Mouse (Mus musculus) layer of hippocampus, adult 6 months (tissue): Measurements from ENCODE around the gene Ube2d1. TPM values are rescaled to one million over a fixed set of nuclear protein-coding genes. Genes with fewer than 3 reads are reported as not detected.

Experiments
- long read RNA-seq, 2 experiments: library from polyadenylated mRNA; unstranded; transcript quantifications; one replicate each; pipeline ENCODE4 v2.0.0; 2019 to 2020
- polyA plus RNA-seq: library from polyadenylated mRNA; unstranded; fragments of <200 nt; fragmentation: Nextera tagmentation; gene quantifications from 2 replicates; pipeline ENCODE4 v1.2.3, GENCODE M21; 2021

The Ube2d1 gene
- polyA plus RNA-seq: 21.3 and 35.6 TPM in 2 replicates
- long read RNA-seq, experiment 1, partial matches to known transcripts: 4 of 8 reads
- long read RNA-seq, experiment 1, other reads (novel, unspliced or antisense): 0 of 8 reads
- long read RNA-seq, experiment 2, transcript Ube2d1-201 (7 exons, 1,431 nt): major isoform, 43 of 50 reads
- long read RNA-seq, experiment 2, partial matches to known transcripts: 0 of 50 reads
- long read RNA-seq, experiment 2, other reads (novel, unspliced or antisense): 6 of 50 reads

GRCm38 (mm10) chr10:71285126-71285580 lies at the start of gene Ube2d1:
Gene Ube2d1, minus strand, starts transcription at chr10:71285262.

GRCm38 (mm10) chr10:71238240-71238554 lies 46.9 kb downstream of the Ube2d1 start, which contains the start of gene Tfam:
Gene Tfam, minus strand, starts transcription at chr10:71238280.

Other genes starting within 250 kb of the Ube2d1 start
- gene Bicc1, start 125.6 kb downstream of the Ube2d1 start, polyA plus RNA-seq: 1.3 and 1.4 TPM in 2 replicates
- 15.4 and 16.9 TPM in 2 replicates for gene Tfam, start 47.0 kb downstream of the Ube2d1 start, polyA plus RNA-seq
- 539 and 552 TPM in 2 replicates for gene Cisd1, start 59.7 kb upstream of the Ube2d1 start, polyA plus RNA-seq
- gene Ipmk, start 62.5 kb upstream of the Ube2d1 start, polyA plus RNA-seq: 4.7 and 5.3 TPM in 2 replicates